Mouse (Mus musculus): ENCODE data around the gene Nacad. TPM values are rescaled to one million over a fixed set of nuclear protein-coding genes. Genes with fewer than 3 reads are reported as not detected.
A peak's percentile ranks its signal among the peaks of the same experiment; 100 is the strongest.

Gene Nacad
- polyA plus RNA-seq, 1 experiment from 2014 or later = 1.6 TPM

DNA sequence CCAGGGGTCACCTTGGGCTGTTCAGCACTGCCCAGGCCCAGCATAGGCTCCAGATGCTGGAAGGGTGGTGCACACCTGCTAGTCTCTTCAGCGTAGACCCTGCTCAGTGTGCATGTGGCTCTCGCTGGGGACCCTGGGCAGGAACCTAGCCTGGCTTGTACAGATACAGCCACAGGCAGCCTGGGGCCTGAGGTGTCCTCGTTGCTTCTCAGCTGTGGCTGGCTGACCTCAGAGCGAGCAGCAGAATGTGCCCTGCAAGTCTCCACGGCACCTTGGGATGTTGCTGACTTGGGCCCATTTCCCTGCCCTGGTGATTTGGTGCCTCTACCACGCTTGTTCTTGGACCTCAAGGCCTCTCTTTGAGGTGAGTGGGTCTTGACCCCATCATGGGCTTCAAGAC, 6.0 kb downstream of the Nacad start:
- DNase-seq = no peak
- ATAC-seq = no peak
- Histone ChIP-seq H3K9ac (replicated peaks) (no peak overlapping the region), H3K27ac (ENCODE audit: low read depth) (no peak overlapping the region), H3K27me3 (ENCODE audit: insufficient read depth, low read length) (peaks cover 17% of the 10 kb centered on the region), H3K4me1 (ENCODE audit: insufficient read depth) (no peaks in the 10 kb centered on the region; the same call in 1 of the 2 replicates), H3K9me3 (ENCODE audit: low read length) (no peaks in the 10 kb centered on the region), H3K4me3 (ENCODE audit: low read depth, low read length) (no peak overlapping the region), H3K36me3 (replicated peaks; ENCODE audit: insufficient read depth, low read length) (peaks cover 38% of the 10 kb centered on the region), H3K4me2 (ENCODE audit: low read depth, low read length) (peak overlapping the region; percentile 16; the same call in 1 of the 2 replicates)
- TF ChIP-seq CTCF (IDR thresholded peaks at IDR 0.05; ENCODE audit: low read depth) = no peak
- no peak for TF ChIP-seq EP300 (IDR thresholded peaks at IDR 0.05; ENCODE audit: low read depth)
- 68% methylated on average over 6 of the region's 6 CpGs for WGBS (ENCODE audit: insufficient replicate concordance)

DNA sequence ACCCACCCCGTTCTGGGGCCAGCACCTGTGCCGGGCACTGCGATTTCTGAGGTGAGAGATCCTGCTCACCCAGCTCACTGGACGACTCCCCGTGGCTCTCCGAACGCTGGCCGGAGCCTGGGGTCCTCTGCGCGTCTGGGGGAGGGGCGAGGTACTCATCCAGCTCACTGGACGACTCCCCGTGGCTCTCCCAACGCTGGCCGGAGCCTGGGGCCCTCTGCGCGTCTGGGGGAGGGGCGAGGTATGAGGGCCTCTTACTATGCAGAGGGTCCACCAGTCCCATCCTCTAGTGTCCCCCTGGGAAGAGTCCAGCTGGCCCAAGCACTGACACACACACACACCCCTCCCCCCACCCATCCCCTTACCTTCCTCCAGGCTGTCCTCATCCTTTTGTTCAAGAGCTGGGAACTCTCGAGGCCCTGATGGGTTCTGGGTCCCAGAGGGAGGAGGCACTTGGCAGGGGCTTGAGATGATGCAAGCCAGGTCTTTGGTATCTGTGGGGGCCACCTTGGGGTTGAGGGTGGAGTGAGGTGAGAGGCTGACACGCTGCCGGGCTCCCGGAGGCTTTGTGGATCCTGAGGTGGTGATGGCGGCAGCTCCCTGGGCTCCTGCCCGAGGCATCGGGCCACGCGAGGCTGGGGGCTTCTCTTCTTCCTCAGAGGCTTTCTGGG, 6.7 kb downstream of the Nacad start:
- Histone ChIP-seq H3K9ac (replicated peaks) (no peak overlapping the region), H3K27ac (ENCODE audit: low read depth) (no peak overlapping the region), H3K27me3 (ENCODE audit: insufficient read depth, low read length) (peaks cover 10% of the 10 kb centered on the region; the same call in 1 of the 2 replicates), H3K36me3 (replicated peaks; ENCODE audit: insufficient read depth, low read length) (peaks cover 45% of the 10 kb centered on the region), H3K4me2 (ENCODE audit: low read depth, low read length) (peak overlapping the region; percentile 16; the same call in 1 of the 2 replicates), H3K9me3 (ENCODE audit: low read length) (no peaks in the 10 kb centered on the region), H3K4me3 (ENCODE audit: low read depth, low read length) (no peak overlapping the region), H3K4me1 (ENCODE audit: insufficient read depth) (no peaks in the 10 kb centered on the region; the same call in 1 of the 2 replicates)
- ATAC-seq (peak; percentile 58), DNase-seq (peak; percentile 25)
- TF ChIP-seq CTCF (IDR thresholded peaks at IDR 0.05; ENCODE audit: low read depth) (no peak), EP300 (IDR thresholded peaks at IDR 0.05; ENCODE audit: low read depth) (no peak)
- 52% methylated on average over 27 of the region's 27 CpGs for WGBS (ENCODE audit: insufficient replicate concordance)

DNA sequence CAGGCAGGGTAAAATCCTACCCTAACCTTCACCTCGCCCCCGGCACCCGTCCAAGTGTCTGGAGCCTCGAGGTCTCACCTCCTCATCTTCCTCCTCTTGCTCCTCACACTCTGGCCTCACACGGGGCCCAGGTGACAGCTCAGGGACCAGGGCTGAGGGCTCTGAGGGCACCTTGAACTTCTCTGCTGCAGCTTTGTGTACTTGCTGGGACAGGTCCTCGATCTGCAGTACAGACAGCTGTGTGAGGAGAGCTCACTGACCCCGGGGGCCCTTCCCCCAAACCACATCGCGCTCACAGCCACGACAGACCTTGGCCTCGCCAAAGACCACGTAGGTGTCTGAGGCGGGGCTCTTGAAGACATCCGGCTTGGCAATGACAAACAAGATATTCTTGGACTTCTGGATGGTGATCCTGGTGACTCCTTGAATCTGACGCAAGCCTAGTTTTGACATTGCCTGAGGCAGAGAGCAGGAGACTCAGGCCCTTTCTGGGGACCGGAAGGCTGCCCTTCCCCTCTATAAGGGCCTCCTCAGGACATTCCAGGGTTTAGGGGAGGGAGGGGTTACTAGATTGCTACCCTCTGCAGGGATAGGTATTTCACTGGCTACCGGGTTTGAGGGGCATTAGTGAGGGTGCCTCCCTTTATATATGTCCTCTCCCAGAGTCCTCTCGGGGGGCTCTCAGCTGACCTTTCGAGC, 7.5 kb downstream of the Nacad start:
- no peaks in the 10 kb centered on the region; the same call in 1 of the 2 replicates for H3K4me1 ChIP-seq (ENCODE audit: insufficient read depth)
- no peaks in the 10 kb centered on the region for H3K9me3 ChIP-seq (ENCODE audit: low read length)
- no peak overlapping the region for H3K27ac ChIP-seq (ENCODE audit: low read depth)
- peaks cover 53% of the 10 kb centered on the region for H3K36me3 ChIP-seq (replicated peaks; ENCODE audit: insufficient read depth, low read length)
- TF ChIP-seq EP300 (IDR thresholded peaks at IDR 0.05; ENCODE audit: low read depth) = no peak
- no peak for TF ChIP-seq CTCF (IDR thresholded peaks at IDR 0.05; ENCODE audit: low read depth)
- no peak overlapping the region for H3K4me3 ChIP-seq (ENCODE audit: low read depth, low read length)
- 68% methylated on average over 19 of the region's 19 CpGs for WGBS (ENCODE audit: insufficient replicate concordance)
- no peak overlapping the region for H3K9ac ChIP-seq (replicated peaks)
- H3K4me2 ChIP-seq (ENCODE audit: low read depth, low read length) = no peak overlapping the region; the same call in 1 of the 2 replicates
- ATAC-seq (no peak), DNase-seq (no peak)
- H3K27me3 ChIP-seq (ENCODE audit: insufficient read depth, low read length) = 0 out of 2 replicates have a peak, but pooled peaks cover 3% of the 10 kb centered on the region

DNA sequence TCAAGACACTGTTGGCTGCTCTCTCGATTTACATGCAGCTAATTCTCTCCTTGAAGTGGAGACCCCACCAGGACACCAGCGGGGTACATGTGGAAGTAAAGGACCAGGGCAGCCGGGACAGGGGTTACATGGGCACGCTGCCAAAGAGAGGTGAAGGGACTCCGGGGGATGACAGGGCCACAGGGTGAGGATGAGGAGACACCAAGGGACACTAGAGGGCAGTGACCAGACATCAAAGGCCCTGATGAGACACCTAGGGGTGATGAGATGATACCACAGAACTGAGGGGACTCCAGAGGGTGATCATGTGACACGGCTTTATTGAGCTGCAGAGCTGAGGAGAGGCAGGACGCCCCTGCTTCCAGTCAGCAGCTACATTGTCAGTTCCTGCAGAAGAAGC, 8.3 kb downstream of the Nacad start:
- H3K36me3 ChIP-seq (replicated peaks; ENCODE audit: insufficient read depth, low read length) = peaks cover 61% of the 10 kb centered on the region
- H3K4me2 ChIP-seq (ENCODE audit: low read depth, low read length) = no peak overlapping the region
- no peaks in the 10 kb centered on the region for H3K9me3 ChIP-seq (ENCODE audit: low read length)
- no peaks in the 10 kb centered on the region for H3K27me3 ChIP-seq (ENCODE audit: insufficient read depth, low read length)
- TF ChIP-seq CTCF (IDR thresholded peaks at IDR 0.05; ENCODE audit: low read depth) (peak; percentile 53), EP300 (IDR thresholded peaks at IDR 0.05; ENCODE audit: low read depth) (no peak)
- WGBS (ENCODE audit: insufficient replicate concordance) = 69% methylated on average over 7 of the region's 7 CpGs
- H3K9ac ChIP-seq (replicated peaks) = no peak overlapping the region
- DNase-seq = no peak
- H3K4me1 ChIP-seq (ENCODE audit: insufficient read depth) = no peaks in the 10 kb centered on the region; the same call in 1 of the 2 replicates
- ATAC-seq = no peak
- H3K4me3 ChIP-seq (ENCODE audit: low read depth, low read length) = no peak overlapping the region
- no peak overlapping the region for H3K27ac ChIP-seq (ENCODE audit: low read depth)

DNA sequence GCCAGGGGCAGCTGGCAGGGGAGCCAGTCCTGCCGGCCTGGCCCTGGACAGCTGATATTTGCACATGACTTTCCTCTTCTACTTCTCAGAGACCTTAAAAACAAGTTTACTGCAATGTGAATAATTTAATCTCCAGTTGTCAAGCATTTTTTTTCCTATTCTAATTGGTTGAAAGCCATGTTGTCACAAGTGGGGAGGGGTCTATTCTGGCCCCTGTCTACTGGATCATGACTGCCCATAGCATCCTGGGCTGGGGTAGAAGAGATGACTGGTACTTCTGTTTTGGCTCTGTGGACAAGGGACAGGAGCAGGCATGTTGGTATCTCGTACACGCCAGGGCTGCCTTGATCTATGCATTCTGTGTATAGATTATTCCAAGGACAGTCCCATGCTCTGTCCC, 9.2 kb downstream of the Nacad start:
- Histone ChIP-seq H3K9ac (replicated peaks) (no peak overlapping the region), H3K27me3 (ENCODE audit: insufficient read depth, low read length) (no peaks in the 10 kb centered on the region), H3K4me1 (ENCODE audit: insufficient read depth) (no peaks in the 10 kb centered on the region; the same call in 1 of the 2 replicates), H3K4me3 (ENCODE audit: low read depth, low read length) (no peak overlapping the region), H3K9me3 (ENCODE audit: low read length) (no peaks in the 10 kb centered on the region), H3K27ac (ENCODE audit: low read depth) (no peak overlapping the region), H3K36me3 (replicated peaks; ENCODE audit: insufficient read depth, low read length) (peaks cover 69% of the 10 kb centered on the region), H3K4me2 (ENCODE audit: low read depth, low read length) (no peak overlapping the region)
- ATAC-seq (no peak), DNase-seq (no peak)
- TF ChIP-seq CTCF (IDR thresholded peaks at IDR 0.05; ENCODE audit: low read depth) (no peak), EP300 (IDR thresholded peaks at IDR 0.05; ENCODE audit: low read depth) (no peak)
- WGBS (ENCODE audit: insufficient replicate concordance) = 87% methylated on average over 3 of the region's 3 CpGs

DNA sequence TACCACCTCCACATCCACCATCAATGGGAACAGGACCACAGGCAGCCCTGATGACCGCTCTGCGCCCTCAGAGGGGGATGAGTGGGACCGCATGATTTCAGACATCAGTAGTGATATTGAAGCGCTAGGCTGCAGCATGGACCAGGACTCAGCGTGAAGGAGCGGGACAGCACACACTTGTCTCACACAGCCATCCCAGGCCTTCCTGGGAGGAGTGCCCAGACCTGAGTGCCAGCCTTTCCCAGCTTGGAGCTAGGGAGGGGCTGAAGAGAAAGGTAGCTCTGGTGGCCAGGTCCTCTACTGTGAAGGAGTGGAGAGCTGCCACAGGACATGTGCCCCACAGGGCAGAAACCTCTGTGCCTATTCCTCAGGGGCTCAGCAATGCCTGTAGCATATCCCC, 9.6 kb downstream of the Nacad start:
- H3K36me3 ChIP-seq (replicated peaks; ENCODE audit: insufficient read depth, low read length) = peaks cover 73% of the 10 kb centered on the region
- WGBS (ENCODE audit: insufficient replicate concordance) = 95% methylated on average over 6 of the region's 6 CpGs
- H3K27ac ChIP-seq (ENCODE audit: low read depth) = no peak overlapping the region
- DNase-seq (no peak), ATAC-seq (no peak)
- no peak overlapping the region for H3K9ac ChIP-seq (replicated peaks)
- TF ChIP-seq EP300 (IDR thresholded peaks at IDR 0.05; ENCODE audit: low read depth) = no peak
- TF ChIP-seq CTCF (IDR thresholded peaks at IDR 0.05; ENCODE audit: low read depth) = no peak
- H3K4me2 ChIP-seq (ENCODE audit: low read depth, low read length) = no peak overlapping the region
- no peaks in the 10 kb centered on the region for H3K27me3 ChIP-seq (ENCODE audit: insufficient read depth, low read length)
- H3K9me3 ChIP-seq (ENCODE audit: low read length) = no peaks in the 10 kb centered on the region
- no peak overlapping the region for H3K4me3 ChIP-seq (ENCODE audit: low read depth, low read length)
- peaks cover 4% of the 10 kb centered on the region; the same call in 1 of the 2 replicates for H3K4me1 ChIP-seq (ENCODE audit: insufficient read depth)

Data from liver, postnatal 0 days (tissue).